Mouse (Mus musculus): Measurements from ENCODE around the gene Olfr718-ps1. TPM values are rescaled to one million over a fixed set of nuclear protein-coding genes. Genes with fewer than 3 reads are reported as not detected.

Gene Olfr718-ps1
- polyA plus RNA-seq, 1 experiment, result not detected

- TF ChIP-seq CTCF (IDR thresholded peaks at IDR 0.05; ENCODE audit: borderline replicate concordance, insufficient read depth, low read length), result no peak
- no peak for TF ChIP-seq POLR2A (IDR thresholded peaks at IDR 0.05; ENCODE audit: low read depth, low read length)
- H3K4me1 ChIP-seq (ENCODE audit: control insufficient read depth, insufficient read depth, low read length), result no peaks in the 10 kb centered on the region; the same call in 1 of the 2 replicates
- H3K4me3 ChIP-seq (ENCODE audit: insufficient read depth, low read length), result no peak overlapping the region
- H3K27ac ChIP-seq (ENCODE audit: insufficient read depth, low read length), result no peak overlapping the region
Observed at GRCm38 (mm10) chr5:143130342-143130741, 17.0 kb downstream of the Olfr718-ps1 start.

GRCm38 (mm10) chr5:143129101-143129500 lies 18.3 kb downstream of the Olfr718-ps1 start:
- TF ChIP-seq CTCF (IDR thresholded peaks at IDR 0.05; ENCODE audit: borderline replicate concordance, insufficient read depth, low read length), result no peak
- no peak for TF ChIP-seq POLR2A (IDR thresholded peaks at IDR 0.05; ENCODE audit: low read depth, low read length)
- Histone ChIP-seq H3K4me1 (ENCODE audit: control insufficient read depth, insufficient read depth, low read length) (no peaks in the 10 kb centered on the region; the same call in 1 of the 2 replicates), H3K27ac (ENCODE audit: insufficient read depth, low read length) (no peak overlapping the region), H3K4me3 (ENCODE audit: insufficient read depth, low read length) (no peak overlapping the region)

- no peaks in the 10 kb centered on the region; the same call in 1 of the 2 replicates for H3K4me1 ChIP-seq (ENCODE audit: control insufficient read depth, insufficient read depth, low read length)
- TF ChIP-seq CTCF (IDR thresholded peaks at IDR 0.05; ENCODE audit: borderline replicate concordance, insufficient read depth, low read length) (no peak), POLR2A (IDR thresholded peaks at IDR 0.05; ENCODE audit: low read depth, low read length) (no peak)
- no peak overlapping the region for H3K4me3 ChIP-seq (ENCODE audit: insufficient read depth, low read length)
- no peak overlapping the region for H3K27ac ChIP-seq (ENCODE audit: insufficient read depth, low read length)
Observed at GRCm38 (mm10) chr5:143127837-143128236, 19.5 kb downstream of the Olfr718-ps1 start.

- no peaks in the 10 kb centered on the region; the same call in 1 of the 2 replicates for H3K4me1 ChIP-seq (ENCODE audit: control insufficient read depth, insufficient read depth, low read length)
- no peak overlapping the region for H3K4me3 ChIP-seq (ENCODE audit: insufficient read depth, low read length)
- TF ChIP-seq CTCF (IDR thresholded peaks at IDR 0.05; ENCODE audit: borderline replicate concordance, insufficient read depth, low read length), result no peak
- H3K27ac ChIP-seq (ENCODE audit: insufficient read depth, low read length), result no peak overlapping the region
Observed at GRCm38 (mm10) chr5:143126908-143127307, 20.5 kb downstream of the Olfr718-ps1 start.

GRCm38 (mm10) chr5:143126089-143126488 lies 21.3 kb downstream of the Olfr718-ps1 start:
- no peak overlapping the region for H3K27ac ChIP-seq (ENCODE audit: insufficient read depth, low read length)
- no peaks in the 10 kb centered on the region; the same call in 1 of the 2 replicates for H3K4me1 ChIP-seq (ENCODE audit: control insufficient read depth, insufficient read depth, low read length)
- TF ChIP-seq CTCF (IDR thresholded peaks at IDR 0.05; ENCODE audit: borderline replicate concordance, insufficient read depth, low read length) (no peak), POLR2A (IDR thresholded peaks at IDR 0.05; ENCODE audit: low read depth, low read length) (no peak)
- no peak overlapping the region for H3K4me3 ChIP-seq (ENCODE audit: insufficient read depth, low read length)

- Histone ChIP-seq H3K4me1 (ENCODE audit: control insufficient read depth, insufficient read depth, low read length) (no peaks in the 10 kb centered on the region; the same call in 1 of the 2 replicates), H3K27ac (ENCODE audit: insufficient read depth, low read length) (no peak overlapping the region), H3K4me3 (ENCODE audit: insufficient read depth, low read length) (no peak overlapping the region)
- TF ChIP-seq CTCF (IDR thresholded peaks at IDR 0.05; ENCODE audit: borderline replicate concordance, insufficient read depth, low read length), result no peak
- no peak for TF ChIP-seq POLR2A (IDR thresholded peaks at IDR 0.05; ENCODE audit: low read depth, low read length)
Observed at GRCm38 (mm10) chr5:143125601-143126000, 21.8 kb downstream of the Olfr718-ps1 start.

GRCm38 (mm10) chr5:143124805-143125378 lies 22.5 kb downstream of the Olfr718-ps1 start:
- H3K4me1 ChIP-seq (ENCODE audit: control insufficient read depth, insufficient read depth, low read length), result no peaks in the 10 kb centered on the region; the same call in 1 of the 2 replicates
- TF ChIP-seq CTCF (IDR thresholded peaks at IDR 0.05; ENCODE audit: borderline replicate concordance, insufficient read depth, low read length) (no peak), POLR2A (IDR thresholded peaks at IDR 0.05; ENCODE audit: low read depth, low read length) (no peak)
- no peak overlapping the region for H3K27ac ChIP-seq (ENCODE audit: insufficient read depth, low read length)
- no peak overlapping the region for H3K4me3 ChIP-seq (ENCODE audit: insufficient read depth, low read length)

GRCm38 (mm10) chr5:143122673-143123072 lies 24.7 kb downstream of the Olfr718-ps1 start:
- H3K4me1 ChIP-seq (ENCODE audit: control insufficient read depth, insufficient read depth, low read length), result no peaks in the 10 kb centered on the region

GRCm38 (mm10) chr5:143122125-143122524 lies 25.3 kb downstream of the Olfr718-ps1 start:
- TF ChIP-seq POLR2A (IDR thresholded peaks at IDR 0.05; ENCODE audit: low read depth, low read length) (no peak), CTCF (IDR thresholded peaks at IDR 0.05; ENCODE audit: borderline replicate concordance, insufficient read depth, low read length) (no peak)
- Histone ChIP-seq H3K4me3 (ENCODE audit: insufficient read depth, low read length) (no peak overlapping the region), H3K27ac (ENCODE audit: insufficient read depth, low read length) (no peak overlapping the region), H3K4me1 (ENCODE audit: control insufficient read depth, insufficient read depth, low read length) (no peaks in the 10 kb centered on the region)

More at GRCm38 (mm10) chr5:143122673-143123072, 24.7 kb downstream of the Olfr718-ps1 start:
- Histone ChIP-seq H3K4me3 (ENCODE audit: insufficient read depth, low read length) (no peak overlapping the region), H3K27ac (ENCODE audit: insufficient read depth, low read length) (no peak overlapping the region)
- TF ChIP-seq CTCF (IDR thresholded peaks at IDR 0.05; ENCODE audit: borderline replicate concordance, insufficient read depth, low read length) (no peak), POLR2A (IDR thresholded peaks at IDR 0.05; ENCODE audit: low read depth, low read length) (no peak)
